Mouse (Mus musculus): ENCODE results near the gene Gm49333.

The Gm49333 gene

GRCm38 (mm10) chr16:20611357-20612227 is at the start of gene Gm49333, which contains the start of the genes Eef1akmt4 and Alg3:
Gene Gm49333, plus strand, starts transcription at chr16:20611610.
Gene Eef1akmt4, plus strand, starts transcription at chr16:20611593.
Gene Alg3, minus strand, starts transcription at chr16:20611735.
- peak; percentile 93 for DNase-seq

- no peak for DNase-seq
These were observed 46.3 kb upstream of the Gm49333 start for GRCm38 (mm10) chr16:20565075-20565474.

GRCm38 (mm10) chr16:20589366-20589938 is 22.0 kb upstream of the Gm49333 start, which contains the start of gene Vwa5b2:
Gene Vwa5b2, plus strand, starts transcription at chr16:20589471.
- no peak for DNase-seq

GRCm38 (mm10) chr16:20589939-20590679 is 21.3 kb upstream of the Gm49333 start:
- peak; percentile 36 for DNase-seq

GRCm38 (mm10) chr16:20590680-20591038 is 20.8 kb upstream of the Gm49333 start:
- DNase-seq = peak; percentile 14

- DNase-seq = no peak
These were observed 20.2 kb upstream of the Gm49333 start for GRCm38 (mm10) chr16:20591076-20591705.

- no peak for DNase-seq
These were observed 16.2 kb upstream of the Gm49333 start for GRCm38 (mm10) chr16:20595060-20595673.

GRCm38 (mm10) chr16:20595737-20596136 is 15.7 kb upstream of the Gm49333 start:
- no peak for DNase-seq

- no peak for DNase-seq
These were observed 14.5 kb upstream of the Gm49333 start for GRCm38 (mm10) chr16:20596687-20597441.

GRCm38 (mm10) chr16:20600511-20600910 is 10.9 kb upstream of the Gm49333 start:
- no peak for DNase-seq

GRCm38 (mm10) chr16:20604705-20605104 is 6.7 kb upstream of the Gm49333 start:
- DNase-seq = no peak

GRCm38 (mm10) chr16:20610501-20611356 is 681 bp upstream of the Gm49333 start:
- peak; percentile 82 for DNase-seq

- DNase-seq = peak; percentile 47
These were observed 8.4 kb downstream of the Gm49333 start for GRCm38 (mm10) chr16:20619541-20620398.

GRCm38 (mm10) chr16:20620399-20620735 is 9.0 kb downstream of the Gm49333 start:
- DNase-seq = no peak

- no peak for DNase-seq
These were observed 9.4 kb downstream of the Gm49333 start for GRCm38 (mm10) chr16:20620751-20621190.

- DNase-seq = peak; percentile 81
These were observed 10.0 kb downstream of the Gm49333 start, which contains the start of gene Camk2n2 for GRCm38 (mm10) chr16:20621191-20621990. Gene Camk2n2, minus strand, starts transcription at chr16:20621287.

- DNase-seq = peak; percentile 36
These were observed 10.7 kb downstream of the Gm49333 start for GRCm38 (mm10) chr16:20621991-20622685.

GRCm38 (mm10) chr16:20623211-20623610 is 11.8 kb downstream of the Gm49333 start:
- DNase-seq = no peak

Measured in kidney, postnatal 14 days (tissue).